Mouse (Mus musculus) embryo, embryonic 11 days (tissue): ENCODE results near the gene Hoxa2.
A peak's percentile ranks its signal among the peaks of the same experiment; 100 is the strongest.

Experiments
- DNase-seq: peaks from one replicate; pipeline ENCODE4 v3.0.0-alpha.2; 2015

Gene Hoxa2

GRCm38 (mm10) chr6:52178918-52179665 lies 14.5 kb upstream of the Hoxa2 start:
- peak; percentile 43 for DNase-seq

GRCm38 (mm10) chr6:52177806-52178205 lies 13.2 kb upstream of the Hoxa2 start:
- DNase-seq = peak; percentile 42

DNA sequence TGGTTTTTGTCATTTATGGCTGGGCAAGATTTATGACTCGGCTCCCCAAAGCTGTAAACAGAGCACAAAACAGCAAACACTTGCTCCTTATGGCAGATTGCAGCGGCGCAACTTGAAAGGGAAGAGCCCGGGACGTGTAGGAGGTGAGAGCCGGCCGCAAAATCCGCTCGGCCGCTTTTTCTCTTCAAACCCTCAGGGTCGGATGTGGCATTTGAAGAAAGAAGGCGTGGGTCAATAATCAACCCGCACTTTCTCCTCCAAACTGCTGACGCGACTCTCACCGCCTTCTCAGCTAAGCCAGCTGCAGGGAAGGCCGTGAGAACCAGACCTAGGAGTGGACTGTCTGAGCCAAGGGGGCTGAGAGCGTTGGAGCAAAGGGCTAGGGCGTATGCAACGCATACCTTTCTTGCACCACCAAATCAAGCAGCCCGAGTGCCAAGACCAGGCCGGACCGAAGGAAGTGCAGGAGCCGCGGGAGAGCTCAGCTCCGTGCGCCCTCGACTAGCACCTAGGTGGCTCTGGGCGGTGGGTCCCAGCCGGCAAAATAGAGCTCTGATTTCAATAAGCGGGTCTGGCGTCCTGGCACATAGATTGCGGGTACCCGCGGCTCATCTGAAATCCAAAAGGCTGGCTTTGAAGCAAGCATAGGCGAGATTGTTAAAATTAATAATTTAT lies 12.6 kb upstream of the Hoxa2 start, which contains the start of gene 5730596B20Rik:
TSS of gene 5730596B20Rik (plus strand) at position 438 of the 675 bp plus-strand sequence.
- DNase-seq = peak; percentile 84

DNA sequence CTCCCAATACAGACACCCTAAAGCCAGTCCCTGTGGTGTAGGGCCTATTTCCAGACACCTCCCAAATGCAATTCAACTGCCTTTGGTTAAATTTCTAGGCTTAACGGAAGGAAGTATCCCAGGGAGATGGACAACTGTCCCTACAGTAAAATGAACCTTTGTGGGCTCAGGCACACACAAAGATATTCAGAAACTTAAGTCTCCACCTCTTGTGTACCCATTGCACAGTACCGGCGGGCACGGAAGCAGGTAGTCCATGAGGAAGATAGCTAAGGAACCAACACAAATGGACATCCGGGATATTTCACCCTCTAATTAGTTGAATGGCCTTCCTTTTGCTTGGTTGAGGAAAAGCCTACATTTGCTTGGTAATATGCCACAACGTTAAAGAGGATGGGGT lies 11.8 kb upstream of the Hoxa2 start:
- DNase-seq = peak; percentile 47

- peak; percentile 80 for DNase-seq
These were observed 11.2 kb upstream of the Hoxa2 start for GRCm38 (mm10) chr6:52175864-52176263.

DNA sequence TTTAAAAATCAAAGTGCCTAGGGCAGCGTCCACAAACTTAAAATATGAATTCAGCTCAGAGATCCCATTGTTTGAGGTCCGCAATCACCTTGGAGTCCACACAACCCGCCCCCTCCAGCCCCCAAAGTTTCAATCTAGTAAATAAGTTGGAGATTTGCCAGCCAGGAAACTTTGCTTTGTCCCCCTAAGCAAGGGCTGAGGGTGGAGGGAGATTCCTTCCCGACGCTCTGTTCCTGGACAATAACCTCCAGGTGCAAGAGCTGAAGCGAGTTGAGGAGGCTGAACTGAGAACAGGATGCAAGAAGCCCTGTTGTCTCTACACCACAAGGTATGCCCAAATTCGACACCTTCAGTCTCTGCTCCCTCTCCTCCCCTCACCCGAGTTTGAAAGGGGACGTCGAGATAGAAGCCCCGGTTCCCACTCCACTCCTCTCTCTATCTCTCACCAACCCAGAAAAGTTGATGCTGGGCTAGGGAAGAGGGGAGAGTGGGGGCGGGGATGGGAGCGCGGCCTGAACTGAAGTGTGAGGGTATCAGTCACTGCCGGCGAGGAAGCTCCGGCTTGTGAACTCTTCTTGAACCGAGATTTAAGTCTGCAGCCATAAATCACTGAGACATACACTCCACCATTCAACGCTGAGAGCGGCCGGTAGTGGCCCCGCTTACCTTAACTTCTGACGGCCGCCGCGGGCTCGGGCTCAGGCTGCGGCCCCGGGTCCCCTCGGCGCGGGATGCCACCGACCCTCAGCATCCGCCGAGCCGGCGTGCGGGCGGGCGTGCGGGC lies 10.5 kb upstream of the Hoxa2 start:
- peak; percentile 90 for DNase-seq

DNA sequence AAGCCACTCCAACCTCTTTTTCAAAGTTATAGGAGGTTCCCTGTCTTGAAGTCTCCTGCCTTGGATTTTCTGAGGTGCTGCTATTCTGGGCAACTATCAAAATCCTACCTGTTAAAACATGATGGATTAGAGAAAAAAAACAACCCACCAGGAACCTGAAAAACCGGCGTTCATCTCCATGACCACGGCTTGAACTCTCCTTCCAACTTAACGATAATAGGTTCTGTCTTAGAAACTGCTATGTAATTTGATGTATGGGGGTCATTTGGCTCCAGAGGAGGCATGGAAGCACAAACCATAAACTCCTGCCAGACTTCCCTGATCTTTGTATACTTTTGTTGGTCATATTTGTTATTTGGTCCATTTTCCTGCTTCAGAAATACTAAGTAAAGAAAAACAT lies 9.0 kb upstream of the Hoxa2 start:
- DNase-seq = peak; percentile 69

GRCm38 (mm10) chr6:52172501-52172900 lies 7.9 kb upstream of the Hoxa2 start:
- peak; percentile 95 for DNase-seq

DNA sequence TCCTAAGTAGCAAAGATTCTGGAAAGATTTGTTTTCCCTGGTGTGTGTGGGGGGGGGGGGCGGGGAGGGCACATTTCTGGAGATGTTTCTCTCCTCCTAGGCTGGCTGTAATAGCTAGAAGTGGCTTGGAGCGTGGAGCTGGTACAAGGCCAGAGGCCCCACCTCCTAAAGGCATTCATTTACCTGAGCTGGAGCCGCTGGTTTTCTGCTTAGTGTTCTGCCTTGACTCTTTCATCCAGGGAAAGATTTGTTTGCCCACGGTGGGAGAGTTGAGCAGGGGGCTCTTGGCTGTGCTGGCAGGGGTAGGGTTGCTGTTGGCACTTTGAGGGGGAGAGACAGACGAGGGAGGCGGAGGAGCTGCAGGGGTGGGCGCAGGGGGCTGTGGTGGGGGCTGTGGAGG lies 7.3 kb upstream of the Hoxa2 start:
- no peak for DNase-seq

DNA sequence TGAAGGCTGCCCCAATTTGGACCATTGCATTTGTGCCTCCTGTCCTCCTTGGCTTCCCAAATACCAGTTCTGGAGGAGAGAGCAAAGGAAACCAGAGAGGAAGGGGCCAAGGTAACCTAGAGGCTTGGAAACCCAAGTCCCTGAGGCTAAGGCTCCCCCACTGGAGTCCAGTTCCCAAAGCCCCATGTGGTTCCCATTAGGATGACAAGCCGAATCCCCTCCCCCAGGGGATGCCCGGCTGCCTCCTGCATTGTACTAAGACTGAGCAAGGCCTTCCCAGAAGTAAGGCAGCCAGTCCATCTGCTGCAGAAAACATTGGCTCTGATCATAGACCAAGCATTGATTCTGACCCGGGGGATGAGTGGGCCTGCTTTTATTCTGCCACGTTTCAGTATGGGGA lies 6.7 kb upstream of the Hoxa2 start:
- peak; percentile 88 for DNase-seq

- DNase-seq = no peak
These were observed 6.2 kb upstream of the Hoxa2 start for GRCm38 (mm10) chr6:52170898-52171223.

GRCm38 (mm10) chr6:52170166-52170897 lies 5.7 kb upstream of the Hoxa2 start:
- peak; percentile 76 for DNase-seq

- no peak for DNase-seq
These were observed 5.0 kb upstream of the Hoxa2 start for GRCm38 (mm10) chr6:52169499-52170165.

DNA sequence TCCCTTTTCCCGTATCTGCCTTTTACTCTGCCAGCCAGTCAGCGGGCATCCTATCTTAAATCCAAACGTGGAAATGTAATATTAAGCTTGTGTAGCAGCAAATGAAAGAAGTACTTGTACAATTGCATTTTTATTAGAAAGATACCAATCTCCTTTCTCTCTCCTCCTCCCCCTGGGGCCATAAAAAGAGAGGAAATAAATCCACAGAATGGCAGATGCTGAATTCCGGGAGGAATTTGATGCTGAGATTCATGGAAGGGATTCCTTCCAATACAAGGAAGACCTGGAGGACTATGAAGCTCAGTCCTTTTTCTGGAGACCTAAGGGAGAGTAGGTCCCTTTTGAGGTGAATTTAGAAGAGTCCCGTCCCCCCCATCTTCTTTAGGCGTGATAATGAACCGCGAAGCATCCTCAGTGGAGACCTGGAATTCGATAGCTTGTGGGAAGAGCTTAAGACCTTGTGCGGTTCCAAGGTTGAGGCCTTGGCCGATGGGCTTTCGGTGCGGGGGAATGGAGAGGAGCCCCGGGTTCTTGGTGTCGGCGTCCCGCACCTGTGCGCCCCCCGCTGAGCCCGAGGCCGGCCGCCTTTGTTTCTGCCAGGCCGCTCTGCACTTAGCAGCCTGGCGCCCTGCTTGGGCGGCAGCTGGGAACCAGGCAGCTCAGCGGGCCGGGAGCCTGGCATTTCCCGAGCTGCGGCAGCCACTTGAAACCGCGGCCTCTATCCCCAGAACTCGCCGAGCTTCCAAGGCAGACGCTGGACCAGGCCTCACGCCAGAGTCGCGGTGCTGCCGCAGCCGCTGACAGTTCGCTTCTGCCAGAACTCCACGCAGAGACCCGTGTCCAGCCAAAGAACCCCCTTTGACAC lies 3.8 kb upstream of the Hoxa2 start:
- peak; percentile 71 for DNase-seq

GRCm38 (mm10) chr6:52167736-52168161 lies 3.1 kb upstream of the Hoxa2 start:
- DNase-seq = peak; percentile 66

GRCm38 (mm10) chr6:52167176-52167575 lies 2.5 kb upstream of the Hoxa2 start:
- no peak for DNase-seq

GRCm38 (mm10) chr6:52166431-52167077 lies 1.9 kb upstream of the Hoxa2 start:
- DNase-seq = peak; percentile 66

DNA sequence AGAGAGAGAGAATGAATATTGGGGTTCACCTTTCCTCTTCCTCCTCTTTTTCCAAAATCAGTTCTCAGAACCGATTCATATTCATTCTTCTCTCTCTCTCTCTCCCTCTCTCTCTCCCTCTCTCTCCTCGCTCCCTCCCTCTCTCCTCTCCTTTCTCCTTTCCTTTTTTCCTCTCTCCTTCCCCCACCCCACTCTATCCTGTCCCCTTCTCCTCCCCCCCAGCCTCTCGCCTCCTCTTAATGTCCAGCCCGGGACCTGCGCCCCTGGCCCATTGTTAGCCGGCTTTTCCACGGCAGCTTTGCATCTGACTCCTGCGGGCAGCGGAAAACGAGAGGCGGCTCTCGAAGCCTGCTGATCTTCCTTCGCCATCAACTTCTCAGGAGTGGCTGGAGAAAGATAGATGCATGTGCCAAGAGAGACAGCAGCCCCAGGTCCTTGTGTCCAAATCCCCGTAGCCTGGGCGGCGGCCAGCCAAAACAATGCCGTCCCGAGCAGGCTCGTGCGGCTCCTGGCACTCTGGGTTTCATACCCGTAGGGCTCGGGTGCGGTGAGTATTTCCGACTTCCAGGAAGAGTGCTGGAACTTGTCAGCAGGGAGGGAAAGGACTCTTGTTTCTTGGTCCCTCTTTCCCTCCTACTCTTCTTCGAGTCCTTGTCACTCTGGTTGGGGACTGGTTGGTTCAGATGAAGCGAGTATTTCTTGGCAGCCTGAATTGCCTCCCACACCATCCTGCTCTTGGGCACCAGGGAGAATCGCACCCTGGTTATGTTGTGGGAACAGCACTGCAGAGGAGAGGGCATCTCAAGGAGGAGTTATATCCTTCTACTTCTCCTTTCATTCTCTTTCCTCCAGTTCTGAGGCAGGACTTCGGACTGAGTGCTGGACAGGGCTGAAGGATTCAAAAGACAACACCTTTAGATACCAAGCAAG lies 1.1 kb upstream of the Hoxa2 start:
- peak; percentile 62 for DNase-seq

- peak; percentile 83 for DNase-seq
These were observed 493 bp downstream of the Hoxa2 start for GRCm38 (mm10) chr6:52164051-52164625.
